Comparison of ENCODE assay signal across 8 mouse cellular contexts in genomic region chr6:91590806-91591571, GRCm38 (mm10).
DNase-seq lines count a peak whose midpoint lies in the region; ATAC-seq and TF ChIP-seq lines count a peak whose summit lies in the region.

No protein-coding gene starts in this region.

- 33% methylated on average over 8 of the region's 8 CpGs for WGBS in heart, embryonic 13.5 days
- 28% methylated on average over 8 of the region's 8 CpGs for WGBS in lung, embryonic 14.5 days
- 50% methylated on average over 8 of the region's 8 CpGs for WGBS in neural tube, embryonic 15.5 days

- H3K9ac ChIP-seq in heart, embryonic 13.5 days, result 0 out of 2 replicates have a peak overlapping the region, but pooled peaks have one; percentile 17
- H3K9ac ChIP-seq in lung, embryonic 14.5 days, result no peak overlapping the region
- no peak overlapping the region for H3K9ac ChIP-seq in neural tube, embryonic 15.5 days (replicated peaks)

- peak; percentile 61 for ATAC-seq in Patski
- no peak for ATAC-seq in heart, embryonic 13.5 days (ENCODE audit: extremely low read depth, insufficient number of reproducible peaks, low FRiP score, low TSS enrichment)
- ATAC-seq in lung, embryonic 14.5 days (ENCODE audit: insufficient read depth), result no peak; the same call in 1 of the 2 replicates
- ATAC-seq in neural tube, embryonic 15.5 days (ENCODE audit: low FRiP score), result no peak

- no peaks in the 10 kb centered on the region for H3K9me3 ChIP-seq in heart, embryonic 13.5 days
- H3K9me3 ChIP-seq in lung, embryonic 14.5 days (ENCODE audit: low read depth, low read length), result no peaks in the 10 kb centered on the region
- no peaks in the 10 kb centered on the region for H3K9me3 ChIP-seq in neural tube, embryonic 15.5 days (replicated peaks)

- H3K27ac ChIP-seq in heart, embryonic 13.5 days (replicated peaks), result peak overlapping the region; percentile 32
- H3K27ac ChIP-seq in lung, embryonic 14.5 days (ENCODE audit: low read depth), result no peak overlapping the region
- H3K27ac ChIP-seq in neural tube, embryonic 15.5 days (replicated peaks), result no peak overlapping the region

- CTCF ChIA-PET in Patski (lab: Charles Lee), result no interaction called here

- no peaks in the 10 kb centered on the region for H3K36me3 ChIP-seq in heart, embryonic 13.5 days
- no peaks in the 10 kb centered on the region for H3K36me3 ChIP-seq in lung, embryonic 14.5 days (ENCODE audit: insufficient read depth)
- H3K36me3 ChIP-seq in neural tube, embryonic 15.5 days, result no peaks in the 10 kb centered on the region

- intact Hi-C loops in left cerebral cortex, postnatal 36 days (cut with DNase I), result no loop called here

- POLR2A ChIA-PET in Patski (lab: Charles Lee), result no interaction called here

- peak overlapping the region; percentile 27 for H3K4me2 ChIP-seq in heart, embryonic 13.5 days
- H3K4me2 ChIP-seq in lung, embryonic 14.5 days, result no peak overlapping the region
- no peak overlapping the region for H3K4me2 ChIP-seq in neural tube, embryonic 15.5 days

- in situ Hi-C loops in Patski (cut with MboI; ENCODE audit: low pct_unique_long_range_greater_than_20kb), result no loop called here

- H3K4me1 ChIP-seq in heart, embryonic 13.5 days, result peaks cover 36% of the 10 kb centered on the region
- 0 out of 2 replicates have a peak, but pooled peaks cover 7% of the 10 kb centered on the region for H3K4me1 ChIP-seq in lung, embryonic 14.5 days (ENCODE audit: insufficient read depth)
- no peaks in the 10 kb centered on the region for H3K4me1 ChIP-seq in neural tube, embryonic 15.5 days

- TF ChIP-seq CTCF in Patski (IDR thresholded peaks at IDR 0.05), result no peak
- no peak for TF ChIP-seq CTCF in lung, embryonic 14.5 days (IDR thresholded peaks at IDR 0.05; ENCODE audit: low read depth)

- no peak overlapping the region for H3K4me3 ChIP-seq in heart, embryonic 13.5 days
- H3K4me3 ChIP-seq in lung, embryonic 14.5 days (ENCODE audit: low read depth, low read length), result no peak overlapping the region
- no peak overlapping the region for H3K4me3 ChIP-seq in neural tube, embryonic 15.5 days (replicated peaks)

- DNase-seq in cerebellum, postnatal 10 days, result peak; percentile 42 to 56
- DNase-seq in cerebellum, postnatal 25 days, result no peak
- peak; percentile 44 for DNase-seq in Patski (ENCODE audit: low read depth, low spot score)
- peak; percentile 59 for DNase-seq in lung, embryonic 14.5 days
- DNase-seq in spleen, adult 12 weeks (ENCODE audit: low spot score), result no peak
- DNase-seq in left cerebral cortex, postnatal 36 days (ENCODE audit: low spot score in 2 of 2), result no peak

- no peaks in the 10 kb centered on the region for H3K27me3 ChIP-seq in Patski
- peaks cover 20% of the 10 kb centered on the region for H3K27me3 ChIP-seq in heart, embryonic 13.5 days (replicated peaks)
- H3K27me3 ChIP-seq in lung, embryonic 14.5 days (ENCODE audit: insufficient read depth, low read length), result no peaks in the 10 kb centered on the region
- no peaks in the 10 kb centered on the region for H3K27me3 ChIP-seq in neural tube, embryonic 15.5 days (replicated peaks)

Comparison
In these comparisons a context has a peak if more than half of its experiments do, and no peak if none do; other contexts are left out.
1. DNase-seq: peak in cerebellum, postnatal 10 days (2 of 2), Patski (single experiment) and lung, embryonic 14.5 days (single experiment); none in cerebellum, postnatal 25 days (0 of 2), spleen, adult 12 weeks (single experiment) and left cerebral cortex, postnatal 36 days (0 of 2).